In the genomic region with DNA sequence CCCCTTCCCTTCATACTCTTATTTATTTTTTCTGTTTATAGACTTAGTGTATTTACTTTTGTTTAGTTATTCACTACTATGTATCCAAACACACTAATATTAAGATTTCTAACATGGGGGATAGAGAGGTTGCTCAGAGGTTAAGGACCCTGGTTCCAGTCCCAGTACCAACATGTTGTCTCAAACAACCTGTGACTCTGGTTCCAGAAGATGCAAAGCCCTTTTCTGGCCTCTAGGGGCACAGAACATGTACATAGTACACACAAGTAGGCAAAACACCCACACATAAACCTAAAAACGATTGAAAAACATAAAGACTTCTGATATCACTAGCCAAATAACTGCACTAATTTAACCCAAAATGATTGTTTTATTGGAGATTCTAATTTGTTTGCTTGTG, we compare ENCODE assay signal across 9 mouse cellular contexts. TPM values are rescaled to one million over a fixed set of nuclear protein-coding genes. Genes with fewer than 3 reads are reported as not detected.
DNase-seq lines count a peak whose midpoint lies in the region; ATAC-seq and TF ChIP-seq lines count a peak whose summit lies in the region.
"Had no signal": no experiment of that assay in that cellular context is flagged by ENCODE, and none has a peak within 500 bp of the region (broad histone marks: within the 10 kb centered on the region; RNA-seq: fewer than 3 reads in every experiment).

No protein-coding gene starts in this region.

- H3K4me2 ChIP-seq in forebrain, embryonic 14.5 days (ENCODE audit: low read length): no peak overlapping the region
- H3K4me2 ChIP-seq in forebrain, embryonic 16.5 days (ENCODE audit: low read length): no peak overlapping the region
- no peak overlapping the region for H3K4me2 ChIP-seq in lung, embryonic 14.5 days

- H3K9ac ChIP-seq in forebrain, embryonic 14.5 days (ENCODE audit: low read length): no peak overlapping the region
- no peak overlapping the region for H3K9ac ChIP-seq in forebrain, embryonic 16.5 days (replicated peaks; ENCODE audit: low read depth, low read length)
- no peak overlapping the region for H3K9ac ChIP-seq in lung, embryonic 14.5 days

- H3K27ac ChIP-seq in forebrain, embryonic 14.5 days (ENCODE audit: low read depth, low read length): no peak overlapping the region
- no peak overlapping the region for H3K27ac ChIP-seq in forebrain, embryonic 16.5 days (ENCODE audit: low read length)
- H3K27ac ChIP-seq in lung, embryonic 14.5 days (ENCODE audit: low read depth): no peak overlapping the region

- TF ChIP-seq CTCF in lung, embryonic 14.5 days (IDR thresholded peaks at IDR 0.05; ENCODE audit: low read depth): peak; percentile 43

- DNase-seq in forebrain, embryonic 14.5 days (ENCODE audit: low spot score): peak; percentile 24
- DNase-seq in lung, embryonic 14.5 days: peak; percentile 35
- DNase-seq in lung, postnatal 14 days: no peak
- DNase-seq in NIH3T3 (ENCODE audit: low read depth): peak; percentile 21
- DNase-seq in naive thymus-derived CD4-positive, alpha-beta T cell, adult 2 months (ENCODE audit: low read depth): peak; percentile 63
- no peak for DNase-seq in ovary, postnatal 14 days (ENCODE audit: low spot score)
- DNase-seq in cerebellum, postnatal 36 days: no peak
- DNase-seq: kidney, adult 18-20 months had no signal

- no peak overlapping the region for H3K4me3 ChIP-seq in forebrain, embryonic 14.5 days (ENCODE audit: low read depth, low read length)
- no peak overlapping the region for H3K4me3 ChIP-seq in forebrain, embryonic 16.5 days (replicated peaks; ENCODE audit: low read length)
- H3K4me3 ChIP-seq in lung, embryonic 14.5 days (ENCODE audit: low read depth, low read length): no peak overlapping the region

- no peak for ATAC-seq in forebrain, embryonic 14.5 days
- ATAC-seq in forebrain, embryonic 16.5 days: no peak
- no peak for ATAC-seq in lung, embryonic 14.5 days (ENCODE audit: insufficient read depth)

- peaks cover 8% of the 10 kb centered on the region; the same call in 1 of the 2 replicates for H3K4me1 ChIP-seq in forebrain, embryonic 14.5 days (ENCODE audit: control insufficient read depth, insufficient read depth, low read length)
- H3K4me1 ChIP-seq in forebrain, embryonic 16.5 days (replicated peaks; ENCODE audit: control insufficient read depth, insufficient read depth, low read length): peaks cover 12% of the 10 kb centered on the region
- peaks cover 4% of the 10 kb centered on the region; the same call in 1 of the 2 replicates for H3K4me1 ChIP-seq in lung, embryonic 14.5 days (ENCODE audit: insufficient read depth)

- H3K27me3 ChIP-seq in forebrain, embryonic 14.5 days (replicated peaks; ENCODE audit: control insufficient read depth, insufficient read depth, low read length): no peaks in the 10 kb centered on the region
- H3K27me3 ChIP-seq in forebrain, embryonic 16.5 days (replicated peaks; ENCODE audit: control insufficient read depth, insufficient read depth, low read length): no peaks in the 10 kb centered on the region
- no peaks in the 10 kb centered on the region for H3K27me3 ChIP-seq in lung, embryonic 14.5 days (ENCODE audit: insufficient read depth, low read length)

- WGBS in forebrain, embryonic 14.5 days: 54% methylated on average over 1 of the region's 1 CpGs
- 29% methylated on average over 1 of the region's 1 CpGs for WGBS in forebrain, embryonic 16.5 days
- WGBS in lung, embryonic 14.5 days: 60% methylated on average over 1 of the region's 1 CpGs

- H3K9me3 ChIP-seq in forebrain, embryonic 14.5 days (replicated peaks; ENCODE audit: control insufficient read depth, low read length): no peaks in the 10 kb centered on the region
- no peaks in the 10 kb centered on the region for H3K9me3 ChIP-seq in forebrain, embryonic 16.5 days (ENCODE audit: control insufficient read depth, low read length)
- H3K9me3 ChIP-seq in lung, embryonic 14.5 days (ENCODE audit: low read depth, low read length): no peaks in the 10 kb centered on the region

- H3K36me3 ChIP-seq in forebrain, embryonic 14.5 days (ENCODE audit: control insufficient read depth, insufficient read depth, low read length): no peaks in the 10 kb centered on the region
- no peaks in the 10 kb centered on the region for H3K36me3 ChIP-seq in forebrain, embryonic 16.5 days (ENCODE audit: control insufficient read depth, insufficient read depth)
- H3K36me3 ChIP-seq in lung, embryonic 14.5 days (ENCODE audit: insufficient read depth): no peaks in the 10 kb centered on the region

RNA-seq across cellular contexts. Expression of gene Eid1, which starts 2.0 kb away (rescaled TPM):
- polyA plus RNA-seq in forebrain, embryonic 14.5 days (2014; fragmentation: Nextera tagmentation; extraction: Ambion mirVana): 405 and 426 TPM in 2 replicates
- 317 and 327 TPM in 2 replicates for polyA plus RNA-seq in forebrain, embryonic 16.5 days (2015; fragmentation: Nextera tagmentation; extraction: Ambion mirVana)
- polyA plus RNA-seq in lung, embryonic 14.5 days (2014; fragmentation: Nextera tagmentation; extraction: Ambion mirVana): 150 and 164 TPM in 2 replicates

RNA-seq across cellular contexts. Expression of gene Cep152, which starts 45.9 kb away (rescaled TPM):
- 3.2 TPM in 2 replicates for polyA plus RNA-seq in forebrain, embryonic 14.5 days (2014; fragmentation: Nextera tagmentation; extraction: Ambion mirVana)
- 4.8 and 5.1 TPM in 2 replicates for polyA plus RNA-seq in forebrain, embryonic 16.5 days (2015; fragmentation: Nextera tagmentation; extraction: Ambion mirVana)
- polyA plus RNA-seq in lung, embryonic 14.5 days (2014; fragmentation: Nextera tagmentation; extraction: Ambion mirVana): 7.7 and 9.4 TPM in 2 replicates

RNA-seq across cellular contexts. Expression of gene Shc4, which starts 53.1 kb away (rescaled TPM):
- polyA plus RNA-seq in forebrain, embryonic 14.5 days (2014; fragmentation: Nextera tagmentation; extraction: Ambion mirVana): 0.66 and 0.85 TPM in 2 replicates
- 1.5 and 2.0 TPM in 2 replicates for polyA plus RNA-seq in forebrain, embryonic 16.5 days (2015; fragmentation: Nextera tagmentation; extraction: Ambion mirVana)
- 1.1 TPM in 2 replicates for polyA plus RNA-seq in lung, embryonic 14.5 days (2014; fragmentation: Nextera tagmentation; extraction: Ambion mirVana)

Comparison
In these comparisons a context has a peak if more than half of its experiments do, and no peak if none do; other contexts are left out.
1. DNase-seq: peak in forebrain, embryonic 14.5 days (single experiment), lung, embryonic 14.5 days (single experiment), NIH3T3 (single experiment) and naive thymus-derived CD4-positive, alpha-beta T cell, adult 2 months (single experiment); none in lung, postnatal 14 days (single experiment), ovary, postnatal 14 days (single experiment) and cerebellum, postnatal 36 days (0 of 2).